Mouse (Mus musculus) embryonic facial prominence, embryonic 11.5 days (tissue): ENCODE data around the gene Sdsl. TPM values are rescaled to one million over a fixed set of nuclear protein-coding genes. Genes with fewer than 3 reads are reported as not detected.
A peak's percentile ranks its signal among the peaks of the same experiment; 100 is the strongest.

Source experiments
- ATAC-seq: fragments of 200-750 bp; cut with Nextera tagmentation; replicated peaks from 2 replicates; pipeline ENCODE4 v1.8.0; 2017; ENCODE audit warnings: low read depth; ENCODE audit not compliant: insufficient number of reproducible peaks, low FRiP score, low TSS enrichment
- DNase-seq: peaks from one replicate; pipeline ENCODE4 v3.0.0-alpha.2; 2015; ENCODE audit warnings: low spot score
- H3K27ac ChIP-seq: fragments of 300-500 bp; sonication (generic); replicated peaks from 2 replicates; pipeline ENCODE4 v1.5.1; 2014; ENCODE audit warnings: mild to moderate bottlenecking, low read depth, low read length, control low read depth
- H3K27me3 ChIP-seq: fragments of 300-500 bp; sonication (generic); 2 replicates; pipeline ENCODE4 v1.6.1; 2014; ENCODE audit warnings: mild to moderate bottlenecking, low read length, moderate library complexity, mixed read lengths; ENCODE audit not compliant: control insufficient read depth, insufficient read depth
- H3K36me3 ChIP-seq: fragments of 300-500 bp; sonication (generic); replicated peaks from 2 replicates; pipeline ENCODE4 v1.6.1; 2014; ENCODE audit warnings: low read depth, mild to moderate bottlenecking, low read length, moderate library complexity, mixed read lengths; ENCODE audit not compliant: control insufficient read depth, insufficient read depth
- H3K4me1 ChIP-seq: fragments of 300-500 bp; sonication (generic); 2 replicates; pipeline ENCODE4 v1.6.1; 2014; ENCODE audit warnings: low read length, mixed read lengths; ENCODE audit not compliant: control insufficient read depth, insufficient read depth
- H3K4me2 ChIP-seq: fragments of 300-500 bp; sonication (generic); 2 replicates; pipeline ENCODE4 v1.6.1; 2014; ENCODE audit warnings: low read depth, mild to moderate bottlenecking, control low read depth, low read length, moderate library complexity
- H3K4me3 ChIP-seq: fragments of 300-500 bp; sonication (generic); 2 replicates; pipeline ENCODE4 v1.5.1; 2014; ENCODE audit warnings: low read depth, low read length, control low read depth
- H3K9ac ChIP-seq: fragments of 300-500 bp; sonication (generic); replicated peaks from 2 replicates; pipeline ENCODE4 v1.6.1; 2014; ENCODE audit warnings: mild to moderate bottlenecking, control low read depth, low read length
- H3K9me3 ChIP-seq: fragments of 300-500 bp; sonication (generic); replicated peaks from 2 replicates; pipeline ENCODE4 v1.6.1; 2016; ENCODE audit warnings: mild to moderate bottlenecking, low read length, inconsistent platforms, mixed read lengths; ENCODE audit not compliant: control insufficient read depth
- WGBS: fragments of 180-500 bp; shearing (Covaris S2); extraction: QIAGEN DNeasy Blood & Tissue Kit; methylation state at CpG from one replicate; pipeline ENCODE4 v1.1.7; 2014; 5-methylcytosine and 5-hydroxymethylcytosine counted together
- polyA plus RNA-seq: library from polyadenylated mRNA; unstranded; fragments of >200 nt; fragmentation: Nextera tagmentation; extraction: Ambion mirVana; gene quantifications from 2 replicates; pipeline ENCODE4 v1.2.1, GENCODE M21; 2014

The Sdsl gene
- polyA plus RNA-seq, 1 experiment from 2014 or later: 3.6 TPM

DNA sequence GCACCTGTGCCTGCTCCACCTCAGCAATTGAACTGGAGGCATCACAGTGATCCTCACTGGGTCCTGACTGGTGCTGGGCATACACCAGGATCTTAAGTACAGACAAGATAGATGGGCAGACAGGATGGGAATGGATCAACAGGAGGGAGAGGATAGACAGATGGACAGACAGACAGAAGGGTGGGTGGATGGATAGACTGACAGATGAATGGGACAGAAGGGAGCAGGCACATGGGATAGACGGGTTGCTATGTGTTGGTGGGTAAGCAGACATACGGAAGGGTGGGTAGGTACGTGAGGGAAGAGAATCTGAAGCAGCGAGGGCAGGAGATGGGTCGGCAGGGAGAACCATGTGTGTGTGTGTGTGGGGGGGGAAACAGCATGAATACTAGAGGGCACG lies 20.8 kb upstream of the Sdsl start:
- H3K4me2 ChIP-seq: no peak overlapping the region
- DNase-seq (no peak), ATAC-seq (no peak)
- 86% methylated on average over 6 of the region's 6 CpGs for WGBS
- no peaks in the 10 kb centered on the region for H3K4me1 ChIP-seq
- H3K27ac ChIP-seq: no peak overlapping the region
- H3K36me3 ChIP-seq: no peaks in the 10 kb centered on the region; the same call in 1 of the 2 replicates
- H3K9ac ChIP-seq: no peak overlapping the region
- no peaks in the 10 kb centered on the region for H3K9me3 ChIP-seq
- H3K27me3 ChIP-seq: no peaks in the 10 kb centered on the region
- no peak overlapping the region for H3K4me3 ChIP-seq

DNA sequence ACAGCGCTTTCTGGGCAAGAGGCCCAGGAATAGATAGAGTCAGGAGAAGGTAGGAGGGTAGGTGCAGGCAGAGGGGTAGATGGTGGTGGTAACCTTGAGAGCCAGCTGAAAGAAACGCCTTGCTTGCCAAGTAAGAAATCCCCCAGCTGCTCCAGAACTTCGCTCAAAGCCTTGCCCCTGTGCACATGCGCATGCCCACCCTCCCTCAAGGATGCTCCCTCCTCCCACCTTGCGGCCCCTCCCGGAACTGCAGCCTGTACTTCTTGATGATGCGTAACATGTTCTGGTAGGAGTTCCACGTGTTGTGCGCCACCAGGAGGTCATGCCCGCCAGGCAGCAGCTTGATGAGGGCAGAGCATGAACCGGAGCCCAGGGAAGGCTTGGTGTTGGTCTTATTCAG lies 19.8 kb upstream of the Sdsl start:
- whole genome bisulfite sequencing: 59% methylated on average over 11 of the region's 11 CpGs
- Histone ChIP-seq H3K27ac (no peak overlapping the region), H3K4me3 (no peak overlapping the region), H3K4me2 (no peak overlapping the region), H3K9ac (no peak overlapping the region), H3K9me3 (no peaks in the 10 kb centered on the region), H3K4me1 (no peaks in the 10 kb centered on the region), H3K27me3 (no peaks in the 10 kb centered on the region), H3K36me3 (no peaks in the 10 kb centered on the region; the same call in 1 of the 2 replicates)
- DNase-seq (peak; percentile 60), ATAC-seq (no peak)

GRCm38 (mm10) chr5:120490679-120491192 lies 18.1 kb upstream of the Sdsl start:
- no peaks in the 10 kb centered on the region; the same call in 1 of the 2 replicates for H3K36me3 ChIP-seq
- H3K9ac ChIP-seq: no peak overlapping the region
- WGBS: 88% methylated on average over 8 of the region's 8 CpGs

DNA sequence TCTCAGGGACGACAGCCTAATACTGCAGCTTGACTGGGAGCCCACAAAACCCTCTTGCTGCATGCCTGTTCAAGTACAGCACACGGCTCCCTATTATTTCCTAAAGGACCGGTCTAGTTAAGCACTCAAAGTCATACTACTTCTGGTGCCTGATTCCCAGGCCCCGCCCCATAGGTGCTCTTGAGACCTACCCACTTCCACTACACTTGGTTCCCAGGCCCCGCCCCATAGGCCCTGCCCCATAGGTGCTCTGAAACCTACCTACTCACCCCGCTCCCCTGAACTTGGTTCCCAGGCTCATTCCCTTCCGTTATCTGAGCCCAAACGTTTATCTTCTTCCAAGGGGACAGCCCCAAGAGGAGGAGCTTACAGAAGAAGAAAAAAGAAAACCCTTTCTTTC lies 15.2 kb upstream of the Sdsl start:
- Histone ChIP-seq H3K9ac (no peak overlapping the region), H3K27ac (no peak overlapping the region), H3K4me2 (no peak overlapping the region), H3K27me3 (no peaks in the 10 kb centered on the region), H3K4me1 (no peaks in the 10 kb centered on the region), H3K9me3 (no peaks in the 10 kb centered on the region), H3K4me3 (no peak overlapping the region), H3K36me3 (no peaks in the 10 kb centered on the region; the same call in 1 of the 2 replicates)
- ATAC-seq: no peak
- WGBS: 88% methylated on average over 8 of the region's 8 CpGs
- no peak for DNase-seq

More at GRCm38 (mm10) chr5:120490679-120491192, 18.1 kb upstream of the Sdsl start:
- Histone ChIP-seq H3K4me1 (no peaks in the 10 kb centered on the region), H3K27me3 (no peaks in the 10 kb centered on the region), H3K9me3 (no peaks in the 10 kb centered on the region), H3K27ac (no peak overlapping the region), H3K4me2 (no peak overlapping the region), H3K4me3 (no peak overlapping the region)
- no peak for DNase-seq
- ATAC-seq: no peak

DNA sequence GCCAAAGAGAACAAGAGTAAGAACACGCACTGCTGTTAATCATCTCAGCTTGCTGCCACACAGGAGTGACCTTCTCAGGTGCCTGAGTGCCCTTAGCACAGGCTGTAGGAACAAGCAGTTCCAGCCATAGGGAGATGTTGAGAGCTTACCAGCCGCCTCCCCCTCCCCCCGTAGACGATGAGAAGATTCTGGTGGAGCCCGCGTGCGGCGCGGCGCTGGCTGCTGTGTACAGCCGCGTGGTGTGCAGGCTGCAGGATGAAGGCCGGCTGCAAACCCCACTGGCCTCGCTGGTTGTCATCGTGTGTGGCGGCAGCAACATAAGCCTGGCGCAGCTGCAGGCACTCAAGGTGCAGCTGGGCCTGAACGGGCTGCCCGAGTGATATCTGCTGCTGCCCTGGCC lies 10.8 kb upstream of the Sdsl start:
- no peaks in the 10 kb centered on the region for H3K9me3 ChIP-seq
- H3K9ac ChIP-seq: no peak overlapping the region
- H3K27ac ChIP-seq: no peak overlapping the region
- DNase-seq (no peak), ATAC-seq (no peak)
- H3K36me3 ChIP-seq: no peaks in the 10 kb centered on the region; the same call in 1 of the 2 replicates
- H3K4me3 ChIP-seq: no peak overlapping the region
- no peaks in the 10 kb centered on the region for H3K4me1 ChIP-seq
- H3K27me3 ChIP-seq: no peaks in the 10 kb centered on the region
- no peak overlapping the region for H3K4me2 ChIP-seq
- WGBS: 86% methylated on average over 19 of the region's 19 CpGs

DNA sequence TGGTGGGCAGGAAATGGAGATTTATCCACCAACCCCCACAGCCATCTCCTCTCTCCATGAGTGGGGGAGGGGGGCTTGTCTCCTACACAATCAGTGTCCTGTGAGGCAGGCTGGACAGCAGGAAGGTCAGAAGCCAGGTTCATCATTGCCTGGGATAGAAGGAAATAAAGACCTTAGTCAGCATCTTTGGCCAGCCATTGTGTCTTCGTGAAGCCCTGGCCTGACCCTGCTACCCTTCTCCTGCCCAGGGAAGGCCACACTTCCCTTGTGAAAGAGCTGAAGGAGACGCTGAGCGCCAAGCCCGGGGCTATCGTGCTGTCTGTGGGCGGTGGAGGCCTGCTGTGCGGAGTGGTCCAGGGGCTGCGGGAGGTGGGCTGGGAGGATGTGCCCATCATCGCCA lies 8.6 kb upstream of the Sdsl start:
- H3K9me3 ChIP-seq: no peaks in the 10 kb centered on the region
- ATAC-seq (no peak), DNase-seq (no peak)
- H3K9ac ChIP-seq: no peak overlapping the region
- H3K27me3 ChIP-seq: no peaks in the 10 kb centered on the region
- H3K4me1 ChIP-seq: no peaks in the 10 kb centered on the region
- 59% methylated on average over 9 of the region's 9 CpGs for WGBS
- no peak overlapping the region for H3K4me3 ChIP-seq
- H3K36me3 ChIP-seq: no peaks in the 10 kb centered on the region; the same call in 1 of the 2 replicates
- H3K27ac ChIP-seq: no peak overlapping the region
- H3K4me2 ChIP-seq: no peak overlapping the region

DNA sequence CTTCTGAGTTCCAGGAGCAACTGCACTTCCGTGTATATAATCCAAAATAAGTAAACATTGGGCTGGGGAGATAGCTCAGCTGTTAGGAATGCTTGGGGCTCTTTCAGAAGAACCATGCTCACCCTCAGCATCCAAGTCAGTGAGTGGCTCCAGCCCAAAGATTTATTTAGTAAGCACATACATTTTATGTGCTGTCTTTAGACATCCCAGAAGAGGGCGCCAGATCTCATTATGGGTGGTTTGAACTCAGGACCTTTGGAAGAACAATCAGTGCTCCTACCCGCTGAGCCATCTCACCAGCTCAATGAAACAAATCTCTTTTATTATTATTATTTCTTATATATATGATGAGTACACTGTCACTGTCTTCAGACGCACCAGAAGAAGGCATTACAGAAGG lies 6.9 kb upstream of the Sdsl start:
- H3K4me2 ChIP-seq: no peak overlapping the region
- no peaks in the 10 kb centered on the region for H3K27me3 ChIP-seq
- no peak overlapping the region for H3K9ac ChIP-seq
- H3K36me3 ChIP-seq: no peaks in the 10 kb centered on the region; the same call in 1 of the 2 replicates
- no peak overlapping the region for H3K27ac ChIP-seq
- WGBS: 74% methylated on average over 4 of the region's 4 CpGs
- DNase-seq: no peak
- H3K4me1 ChIP-seq: no peaks in the 10 kb centered on the region
- no peaks in the 10 kb centered on the region for H3K9me3 ChIP-seq
- no peak overlapping the region for H3K4me3 ChIP-seq
- ATAC-seq: no peak

DNA sequence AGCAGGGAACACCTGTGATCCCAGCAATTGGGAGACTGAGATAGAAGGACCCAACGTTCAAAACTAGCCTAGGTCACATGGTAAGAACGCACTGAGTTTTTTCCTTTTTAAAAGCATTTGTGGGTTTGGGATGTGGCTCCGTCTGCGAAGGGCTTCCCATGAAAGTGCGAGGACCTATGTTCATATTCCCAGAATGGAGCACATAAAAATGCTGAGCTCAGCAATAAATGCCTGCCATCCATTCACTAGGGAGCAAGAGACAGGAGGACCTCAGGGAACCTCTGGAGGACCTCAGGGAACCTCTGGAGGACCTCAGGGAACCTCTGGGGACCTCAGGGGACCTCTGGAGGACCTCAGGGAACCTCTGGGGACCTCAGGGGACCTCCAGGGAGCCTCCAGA lies 5.4 kb upstream of the Sdsl start:
- Histone ChIP-seq H3K4me2 (no peak overlapping the region), H3K4me1 (no peaks in the 10 kb centered on the region), H3K36me3 (no peaks in the 10 kb centered on the region), H3K9ac (no peak overlapping the region), H3K9me3 (no peaks in the 10 kb centered on the region), H3K27ac (no peak overlapping the region), H3K4me3 (no peak overlapping the region), H3K27me3 (no peaks in the 10 kb centered on the region)
- ATAC-seq: no peak
- DNase-seq: no peak
- 90% methylated on average over 5 of the region's 5 CpGs for WGBS
